Mouse (Mus musculus) forebrain, embryonic 15.5 days (tissue): ENCODE results near the gene Kremen1. TPM values are rescaled to one million over a fixed set of nuclear protein-coding genes. Genes with fewer than 3 reads are reported as not detected.

Experiments
- ATAC-seq: fragments of 200-750 bp; cut with Nextera tagmentation; replicated peaks from 2 replicates; pipeline ENCODE4 v1.8.0; 2017; ENCODE audit warnings: mild to moderate bottlenecking, moderate TSS enrichment, moderate library complexity
- H3K27ac ChIP-seq: fragments of 300-500 bp; sonication (generic); replicated peaks from 2 replicates; pipeline ENCODE4 v1.5.1; 2015; ENCODE audit warnings: mild to moderate bottlenecking, inconsistent platforms
- H3K27me3 ChIP-seq: fragments of 300-500 bp; sonication (generic); 2 replicates; pipeline ENCODE4 v1.6.1; 2015; ENCODE audit warnings: inconsistent platforms
- H3K36me3 ChIP-seq: fragments of 300-500 bp; sonication (generic); 2 replicates; pipeline ENCODE4 v1.6.1; 2015; ENCODE audit warnings: mild to moderate bottlenecking, inconsistent platforms
- H3K4me1 ChIP-seq: fragments of 300-500 bp; sonication (generic); 2 replicates; pipeline ENCODE4 v1.6.1; 2015; ENCODE audit warnings: inconsistent platforms
- H3K4me2 ChIP-seq: fragments of 300-500 bp; sonication (generic); replicated peaks from 2 replicates; pipeline ENCODE4 v1.6.1; 2015; ENCODE audit warnings: mild to moderate bottlenecking, inconsistent platforms
- H3K4me3 ChIP-seq: fragments of 300-500 bp; sonication (generic); 2 replicates; pipeline ENCODE4 v1.5.1; 2015; ENCODE audit warnings: mild to moderate bottlenecking, inconsistent platforms
- H3K9ac ChIP-seq: fragments of 300-500 bp; sonication (generic); replicated peaks from 2 replicates; pipeline ENCODE4 v1.6.1; 2015; ENCODE audit warnings: mild to moderate bottlenecking, inconsistent platforms
- H3K9me3 ChIP-seq: fragments of 300-500 bp; sonication (generic); 2 replicates; pipeline ENCODE4 v1.6.1; 2016; ENCODE audit warnings: inconsistent platforms
- WGBS: fragments of 180-500 bp; shearing (Covaris S2); methylation state at CpG from one replicate; pipeline ENCODE4 v1.1.7; 2015; ENCODE audit warnings: mixed read lengths; 5-methylcytosine and 5-hydroxymethylcytosine counted together
- polyA plus RNA-seq: library from polyadenylated mRNA; unstranded; fragments of >200 nt; fragmentation: Nextera tagmentation; extraction: Ambion mirVana; gene quantifications from 2 replicates; pipeline ENCODE4 v1.2.1, GENCODE M21; 2015

Kremen1 gene
- polyA plus RNA-seq, 1 experiment from 2014 or later: 6.5 TPM

GRCm38 (mm10) chr11:5243812-5244748, 17.3 kb downstream of the Kremen1 start:
- H3K27me3 ChIP-seq: no peaks in the 10 kb centered on the region
- WGBS: 67% methylated on average over 24 of the region's 24 CpGs
- 0 out of 2 replicates have a peak, but pooled peaks have one; percentile 41 for ATAC-seq
- H3K4me1 ChIP-seq: peaks cover 21% of the 10 kb centered on the region
- no peaks in the 10 kb centered on the region for H3K36me3 ChIP-seq
- no peak overlapping the region for H3K9ac ChIP-seq
- no peak overlapping the region for H3K4me3 ChIP-seq
- no peak overlapping the region for H3K4me2 ChIP-seq
- H3K9me3 ChIP-seq: no peaks in the 10 kb centered on the region
- peak overlapping the region; percentile 35; the same call in 1 of the 2 replicates for H3K27ac ChIP-seq

DNA sequence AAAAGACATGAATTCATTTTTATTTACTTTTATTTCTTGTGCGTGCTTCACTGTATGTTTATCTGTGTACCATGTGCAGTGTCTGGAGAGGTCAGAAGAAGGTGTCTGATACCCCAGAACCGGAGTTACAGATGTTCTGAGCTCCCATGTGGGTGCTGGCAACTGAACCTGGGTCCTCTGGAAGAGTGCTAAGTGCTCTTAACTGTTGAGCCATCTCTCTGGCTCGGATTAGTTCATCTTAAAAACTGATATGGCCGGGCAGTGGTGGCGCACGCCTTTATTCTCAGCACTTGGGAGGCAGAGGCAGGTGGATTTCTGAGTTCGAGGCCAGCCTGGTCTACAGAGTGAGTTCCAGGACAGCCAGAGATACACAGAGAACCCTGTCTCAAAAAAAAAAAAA, 18.1 kb downstream of the Kremen1 start:
- Histone ChIP-seq H3K9ac (no peak overlapping the region), H3K4me1 (peaks cover 21% of the 10 kb centered on the region), H3K36me3 (no peaks in the 10 kb centered on the region), H3K4me2 (no peak overlapping the region), H3K4me3 (no peak overlapping the region), H3K27me3 (no peaks in the 10 kb centered on the region), H3K27ac (no peak overlapping the region), H3K9me3 (no peaks in the 10 kb centered on the region)
- WGBS: 94% methylated on average over 7 of the region's 7 CpGs
- no peak for ATAC-seq

DNA sequence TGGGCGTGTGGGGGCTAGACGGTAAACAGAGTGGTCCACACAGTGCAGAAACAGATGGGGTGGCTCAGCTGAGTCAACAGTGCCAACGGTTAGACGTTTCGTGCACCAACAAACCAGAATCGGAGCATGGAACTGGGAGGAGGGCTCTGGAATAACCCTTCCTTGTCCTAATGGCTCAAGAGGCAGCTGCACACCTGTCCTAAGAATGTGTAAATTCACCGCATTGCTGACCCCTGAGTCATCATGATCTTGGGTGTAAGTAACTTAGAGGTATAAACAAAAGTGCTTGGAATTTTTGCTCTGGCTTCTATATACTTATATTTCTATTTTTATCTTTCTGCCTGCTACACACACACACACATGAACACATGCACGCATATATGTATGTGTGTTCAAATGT, 19.2 kb downstream of the Kremen1 start:
- Histone ChIP-seq H3K4me1 (peaks cover 21% of the 10 kb centered on the region), H3K4me3 (no peak overlapping the region), H3K27me3 (no peaks in the 10 kb centered on the region), H3K9ac (no peak overlapping the region), H3K9me3 (no peaks in the 10 kb centered on the region), H3K27ac (no peak overlapping the region), H3K36me3 (no peaks in the 10 kb centered on the region), H3K4me2 (no peak overlapping the region)
- ATAC-seq: no peak
- WGBS: 83% methylated on average over 8 of the region's 8 CpGs

DNA sequence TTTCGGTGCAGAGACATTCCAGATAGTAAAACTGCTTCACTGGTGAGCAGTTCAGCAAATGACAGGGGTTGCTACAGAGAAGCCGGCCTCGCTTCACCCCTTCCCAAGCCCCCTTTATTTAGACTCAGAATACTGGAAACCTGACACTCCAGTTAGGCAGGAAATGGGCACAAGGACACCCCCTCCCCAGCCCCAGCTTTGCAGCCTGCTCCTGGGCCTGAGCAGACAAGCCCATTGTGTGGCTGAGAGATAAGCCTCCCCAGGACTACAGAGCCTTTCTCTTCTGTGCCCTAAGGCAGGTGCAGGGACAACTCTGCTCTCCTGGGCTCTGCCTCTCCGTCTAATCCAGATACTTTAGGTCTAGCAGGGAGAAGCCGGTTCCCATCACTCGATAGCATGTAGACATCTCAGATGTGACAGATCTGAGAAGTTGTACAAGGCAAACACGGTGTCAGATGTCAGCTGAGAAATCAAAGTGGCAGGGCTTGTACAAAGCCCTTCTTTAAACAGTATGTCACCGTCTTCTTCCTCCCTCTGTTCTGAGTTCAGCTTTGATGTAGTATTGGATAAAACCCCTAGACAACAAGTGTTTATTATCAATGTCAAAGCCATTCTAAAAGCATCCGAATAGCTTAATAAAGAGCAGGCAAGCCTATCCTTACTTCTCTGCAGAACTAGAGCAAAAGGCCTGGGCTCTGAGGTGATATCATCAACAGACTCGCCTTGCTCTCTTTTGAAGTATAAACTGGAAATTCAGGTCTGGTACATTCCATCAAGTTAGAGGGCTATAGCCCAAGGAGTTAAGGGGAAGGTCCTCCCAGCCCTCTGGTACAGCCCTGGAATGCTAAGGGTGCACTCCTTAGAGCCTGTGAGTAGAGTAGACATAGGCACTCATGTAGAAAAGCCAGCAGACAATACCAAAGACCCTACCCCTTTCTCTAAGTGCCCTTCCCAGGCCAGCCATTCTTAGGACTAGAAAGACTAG, 21.4 kb downstream of the Kremen1 start:
- 9% methylated on average over 10 of the region's 10 CpGs for WGBS
- H3K27me3 ChIP-seq: no peaks in the 10 kb centered on the region
- no peak overlapping the region for H3K4me2 ChIP-seq
- H3K4me1 ChIP-seq: peaks cover 19% of the 10 kb centered on the region
- H3K4me3 ChIP-seq: no peak overlapping the region
- H3K27ac ChIP-seq: no peak overlapping the region
- no peak for ATAC-seq
- H3K9ac ChIP-seq: no peak overlapping the region
- H3K36me3 ChIP-seq: no peaks in the 10 kb centered on the region
- no peaks in the 10 kb centered on the region for H3K9me3 ChIP-seq

DNA sequence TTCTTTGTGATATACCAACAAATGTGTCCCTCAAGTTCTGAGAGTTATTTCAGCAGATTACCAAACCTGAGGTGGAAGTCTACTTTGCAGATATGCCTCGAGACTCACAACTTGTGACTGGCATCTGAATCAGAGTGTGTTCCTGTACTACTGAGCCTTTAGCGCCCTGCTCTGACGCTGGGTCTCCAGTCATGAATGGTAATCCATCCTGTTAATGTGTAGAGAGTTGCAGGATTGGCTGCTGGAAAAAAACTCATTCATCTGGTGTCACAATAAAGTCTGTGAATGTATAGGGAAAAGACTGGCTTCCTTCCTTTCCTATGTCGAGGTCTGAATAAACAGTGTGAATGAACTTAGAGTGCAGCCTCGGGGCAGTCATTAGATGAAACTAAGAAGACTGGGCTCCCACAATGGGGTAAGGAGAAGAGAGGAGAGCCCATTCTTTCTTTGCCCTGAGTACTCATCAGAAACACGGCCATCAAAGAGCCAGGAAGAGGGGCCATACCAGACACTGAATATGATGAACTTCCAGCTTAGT, 41.4 kb downstream of the Kremen1 start:
- peaks cover 6% of the 10 kb centered on the region; the same call in 1 of the 2 replicates for H3K4me1 ChIP-seq
- whole genome bisulfite sequencing: 7% methylated on average over 6 of the region's 6 CpGs
- H3K4me2 ChIP-seq: no peak overlapping the region
- no peak overlapping the region for H3K9ac ChIP-seq
- H3K27me3 ChIP-seq: no peaks in the 10 kb centered on the region
- H3K4me3 ChIP-seq: no peak overlapping the region
- H3K36me3 ChIP-seq: no peaks in the 10 kb centered on the region
- no peak for ATAC-seq
- H3K27ac ChIP-seq: 0 out of 2 replicates have a peak overlapping the region, but pooled peaks have one; percentile 21
- H3K9me3 ChIP-seq: no peaks in the 10 kb centered on the region

DNA sequence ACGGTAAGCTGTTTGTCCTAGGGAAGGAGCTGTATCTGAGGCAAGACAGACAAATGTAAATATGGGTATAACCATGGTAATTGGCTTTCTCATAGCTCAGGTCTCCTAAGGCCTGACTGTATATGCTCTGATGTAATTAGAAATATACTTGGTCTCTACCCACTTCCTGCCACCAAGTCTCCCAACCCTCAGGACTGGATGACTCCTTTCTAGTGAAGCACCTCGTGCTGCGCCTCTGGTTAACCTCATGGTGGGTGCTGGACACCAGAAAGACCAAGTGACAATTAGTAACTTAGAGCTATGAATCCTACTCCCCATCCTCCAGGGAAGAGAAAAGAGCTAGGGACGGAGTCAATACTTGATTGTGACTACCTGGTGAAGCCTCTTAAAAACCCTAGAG, 42.0 kb downstream of the Kremen1 start:
- H3K9ac ChIP-seq: no peak overlapping the region
- no peaks in the 10 kb centered on the region for H3K27me3 ChIP-seq
- no peaks in the 10 kb centered on the region for H3K9me3 ChIP-seq
- no peak overlapping the region for H3K4me2 ChIP-seq
- 91% methylated on average over 4 of the region's 4 CpGs for WGBS
- H3K36me3 ChIP-seq: no peaks in the 10 kb centered on the region
- no peak overlapping the region for H3K4me3 ChIP-seq
- H3K27ac ChIP-seq: no peak overlapping the region
- ATAC-seq: no peak
- peaks cover 6% of the 10 kb centered on the region; the same call in 1 of the 2 replicates for H3K4me1 ChIP-seq

DNA sequence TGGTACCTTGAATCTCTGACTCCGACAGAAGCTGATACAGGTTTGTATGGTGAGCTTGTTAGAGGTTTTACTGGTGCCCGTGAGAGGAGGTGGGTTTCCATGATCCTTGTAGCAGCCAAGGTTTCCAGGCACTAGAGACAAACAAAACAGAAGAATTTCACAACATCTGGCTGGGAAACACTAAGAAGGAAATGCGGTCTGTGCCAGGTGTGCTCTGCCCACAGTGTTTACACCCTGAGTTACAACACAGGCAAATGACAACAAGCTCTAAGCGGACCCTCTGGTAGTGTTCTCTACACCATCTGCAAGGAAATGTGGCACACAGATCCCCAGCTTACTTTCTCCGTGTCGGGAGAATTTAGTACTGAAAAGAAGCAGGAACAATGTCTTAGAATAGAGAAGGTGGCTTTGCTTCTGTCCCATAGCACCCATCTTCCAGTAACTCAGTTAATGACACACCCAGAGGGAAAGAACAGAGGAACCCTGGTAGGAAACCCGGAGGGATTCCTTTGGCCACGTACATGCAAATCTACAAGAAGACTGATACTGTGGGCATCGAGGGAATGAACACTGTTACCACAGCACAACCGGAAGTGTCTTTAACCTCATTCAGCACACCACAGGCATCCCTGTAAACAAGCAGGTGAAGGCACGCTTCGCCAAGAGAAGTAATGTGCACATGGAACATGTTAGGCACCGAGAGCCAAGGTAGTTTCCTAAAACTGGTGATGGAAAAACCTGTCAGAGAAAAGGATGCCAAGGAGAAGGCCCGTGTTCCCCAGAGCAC, 45.8 kb downstream of the Kremen1 start:
- H3K36me3 ChIP-seq: no peaks in the 10 kb centered on the region
- no peak overlapping the region for H3K27ac ChIP-seq
- WGBS: 89% methylated on average over 14 of the region's 14 CpGs
- H3K9ac ChIP-seq: no peak overlapping the region
- H3K4me2 ChIP-seq: no peak overlapping the region
- no peak for ATAC-seq
- no peaks in the 10 kb centered on the region for H3K9me3 ChIP-seq
- H3K4me3 ChIP-seq: no peak overlapping the region
- peaks cover 5% of the 10 kb centered on the region; the same call in 1 of the 2 replicates for H3K4me1 ChIP-seq
- no peaks in the 10 kb centered on the region for H3K27me3 ChIP-seq

DNA sequence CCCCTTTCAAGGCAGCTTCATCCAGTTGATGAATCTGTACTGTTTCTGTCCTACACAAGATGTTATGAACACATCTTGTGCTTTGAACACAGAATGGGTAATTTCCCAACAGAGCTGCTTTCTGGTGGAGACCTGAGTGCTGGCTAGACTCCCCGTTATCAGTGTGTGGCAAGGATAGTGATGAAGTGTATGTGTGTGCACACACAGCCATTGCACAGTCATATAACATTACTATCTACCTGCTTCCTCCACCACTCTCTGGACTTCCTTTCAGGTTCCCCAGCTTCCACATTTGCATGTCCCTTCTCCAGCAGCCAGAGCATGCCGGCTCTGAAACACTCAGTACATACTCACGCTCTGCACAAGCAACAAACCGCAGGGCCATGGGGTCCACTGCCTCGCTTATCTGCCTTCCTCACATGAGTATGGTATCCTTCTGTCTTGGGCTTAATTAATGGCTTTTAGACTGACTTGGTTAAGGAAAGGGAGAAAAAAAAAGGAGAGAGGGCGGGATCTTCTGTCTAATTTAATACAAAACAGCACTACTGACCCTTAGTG, 46.8 kb downstream of the Kremen1 start:
- Histone ChIP-seq H3K4me2 (no peak overlapping the region), H3K4me1 (no peaks in the 10 kb centered on the region), H3K27me3 (no peaks in the 10 kb centered on the region), H3K4me3 (no peak overlapping the region), H3K9ac (no peak overlapping the region), H3K9me3 (no peaks in the 10 kb centered on the region), H3K36me3 (no peaks in the 10 kb centered on the region), H3K27ac (no peak overlapping the region)
- ATAC-seq: no peak
- 90% methylated on average over 6 of the region's 6 CpGs for WGBS

GRCm38 (mm10) chr11:5203054-5203453, 58.3 kb downstream of the Kremen1 start:
- no peaks in the 10 kb centered on the region for H3K27me3 ChIP-seq
- H3K4me2 ChIP-seq: no peak overlapping the region
- H3K27ac ChIP-seq: no peak overlapping the region
- no peak overlapping the region for H3K9ac ChIP-seq
- H3K4me1 ChIP-seq: no peaks in the 10 kb centered on the region
- no peaks in the 10 kb centered on the region for H3K36me3 ChIP-seq
- H3K4me3 ChIP-seq: no peak overlapping the region
- WGBS: 86% methylated on average over 6 of the region's 6 CpGs
- ATAC-seq: no peak
- H3K9me3 ChIP-seq: no peaks in the 10 kb centered on the region

DNA sequence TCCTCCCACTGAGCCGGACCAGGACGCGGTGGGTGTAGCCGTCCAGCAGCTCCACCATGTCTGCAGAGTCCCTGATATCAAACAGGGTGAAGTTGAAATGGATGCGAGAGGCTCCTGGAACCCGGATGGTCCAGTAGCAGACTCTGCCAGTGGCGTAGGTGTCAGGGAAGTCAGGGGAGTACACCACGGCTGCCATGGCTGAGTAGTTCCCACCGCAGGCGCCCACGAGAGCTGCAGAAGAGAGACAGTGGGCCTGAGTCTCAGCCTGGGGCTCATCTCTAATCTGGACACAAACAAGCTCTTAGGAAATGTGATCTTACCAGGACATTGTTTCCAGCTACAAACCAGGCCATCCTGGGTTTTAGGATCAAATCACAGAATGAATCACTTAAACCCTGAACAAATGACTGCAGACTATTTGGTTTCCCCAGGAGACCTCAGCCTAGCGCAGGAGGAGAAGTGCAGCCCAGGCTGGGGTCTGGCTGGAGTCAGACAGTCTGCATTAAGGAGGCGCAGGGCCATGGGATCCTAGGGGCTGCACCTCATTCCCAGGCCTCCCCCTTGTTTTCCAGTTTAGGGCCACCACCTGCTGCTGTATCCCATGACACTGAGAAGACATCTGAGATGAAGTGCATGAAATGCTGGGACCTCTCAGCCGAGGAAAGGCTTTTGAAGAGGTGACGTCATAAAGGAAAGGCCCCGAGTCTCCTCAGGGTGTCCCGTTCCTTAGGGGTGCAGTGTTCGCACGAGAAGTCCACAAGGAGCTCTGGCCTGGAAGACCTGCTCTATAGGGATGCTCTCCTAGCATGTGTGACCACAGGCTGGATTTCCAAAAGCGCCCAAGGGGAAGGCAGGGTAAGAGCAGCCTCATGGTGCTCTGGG, 59.3 kb downstream of the Kremen1 start:
- Histone ChIP-seq H3K4me3 (no peak overlapping the region), H3K4me2 (no peak overlapping the region), H3K9me3 (no peaks in the 10 kb centered on the region), H3K9ac (no peak overlapping the region), H3K36me3 (no peaks in the 10 kb centered on the region), H3K27me3 (no peaks in the 10 kb centered on the region), H3K27ac (no peak overlapping the region), H3K4me1 (no peaks in the 10 kb centered on the region)
- no peak for ATAC-seq
- 84% methylated on average over 20 of the region's 20 CpGs for WGBS
